Mouse (Mus musculus): ENCODE measurements around the gene Sh3bp1. TPM values are rescaled to one million over a fixed set of nuclear protein-coding genes. Genes with fewer than 3 reads are reported as not detected.

The Sh3bp1 gene
- total and polyA plus RNA-seq, 3 experiments, result 21.0 to 80.2 TPM; not detected in 1

DNA sequence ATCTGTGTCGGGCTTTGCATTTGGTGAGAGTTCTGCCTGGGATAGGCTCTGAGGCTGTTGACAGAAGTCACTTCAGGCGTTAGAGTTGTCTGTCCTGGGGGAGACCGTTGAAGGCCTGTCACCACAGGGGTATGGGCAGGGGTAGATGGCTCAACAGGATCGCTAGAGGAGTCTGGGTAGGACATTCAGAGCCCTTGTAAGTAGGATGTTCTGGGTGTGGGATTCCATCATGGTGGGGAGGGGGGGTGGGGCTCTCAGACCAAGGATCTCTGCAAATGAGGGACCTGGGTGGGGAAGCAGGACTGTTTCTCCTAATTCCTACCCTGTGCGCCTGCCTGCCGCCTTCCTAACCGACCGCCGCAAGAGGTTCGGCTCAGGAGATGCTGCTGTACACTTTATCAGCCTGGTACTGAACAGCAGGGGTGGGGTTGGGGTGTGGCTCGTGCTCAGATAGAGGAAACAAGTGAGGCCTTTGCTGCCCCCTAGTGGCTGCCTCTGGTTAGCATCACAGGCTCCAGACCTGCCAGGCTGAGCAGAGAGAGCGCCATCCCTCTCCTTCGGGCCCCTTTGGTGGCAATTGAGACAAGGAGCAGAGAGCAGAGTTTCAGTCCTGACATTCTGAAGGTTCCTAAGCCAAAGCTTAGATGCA, 47.9 kb upstream of the Sh3bp1 start:
- peaks cover 0 to 5% of the 10 kb centered on the region in 2 experiments; a peak in 2 of 4 replicates for H3K36me3 ChIP-seq (ENCODE audit: control insufficient read depth in 1 of 2, insufficient read depth in 2 of 2, low read length in 2 of 2)
- DNase-seq (ENCODE audit: low read depth, low spot score), result peak; percentile 94
- no peaks in the 10 kb centered on the region for H3K79me2 ChIP-seq (ENCODE audit: control insufficient read depth, insufficient read depth, low read length, poor library complexity)
- no peak overlapping the region for H3K4me3 ChIP-seq (ENCODE audit: control insufficient read depth in 1 of 2, insufficient read depth in 1 of 2, low read depth in 2 of 2, low read length in 2 of 2)
- no peaks in the 10 kb centered on the region for H3K9me3 ChIP-seq (replicated peaks; ENCODE audit: insufficient read depth, low read length)
- H3K9ac ChIP-seq (ENCODE audit: control insufficient read depth, low read depth, low read length, poor library complexity, severe bottlenecking), result peak overlapping the region; percentile 17
- peak overlapping the region; percentile 16; the same call in 1 of the 2 replicates for H3K27ac ChIP-seq (ENCODE audit: control insufficient read depth, low read depth, low read length)
- H3K4me1 ChIP-seq (ENCODE audit: control insufficient read depth in 1 of 2, insufficient read depth in 2 of 2, low read length in 2 of 2), result peaks cover 5 to 12% of the 10 kb centered on the region in 2 experiments
- TF ChIP-seq SIN3A (IDR thresholded peaks at IDR 0.05; ENCODE audit: low read length) (peak; percentile 63; the same call in 1 of the 2 replicates), CTCF (IDR thresholded peaks at IDR 0.05 in 2 of 3, conservative IDR thresholded peaks at IDR 0.05 in 1 of 3; ENCODE audit: control insufficient read depth in 1 of 3, insufficient read depth in 1 of 3, low read depth in 2 of 3, low read length in 3 of 3, poor library complexity in 1 of 3, severe bottlenecking in 1 of 3) (peak; percentile 72 to 76 (median 72)), ZC3H11A (IDR thresholded peaks at IDR 0.05; ENCODE audit: low read depth, low read length) (no peak), BHLHE40 (IDR thresholded peaks at IDR 0.05; ENCODE audit: borderline replicate concordance, low read depth, low read length) (peak; percentile 57; the same call in 1 of the 2 replicates), RCOR1 (IDR thresholded peaks at IDR 0.05; ENCODE audit: low read depth, low read length) (0 out of 2 replicates have a peak, but pooled peaks have one; percentile 46), MAZ (IDR thresholded peaks at IDR 0.05; ENCODE audit: low read depth, low read length) (no peak), SMC3 (IDR thresholded peaks at IDR 0.05; ENCODE audit: low read depth, low read length) (peak; percentile 52), EP300 (IDR thresholded peaks at IDR 0.05; ENCODE audit: low read depth in 1 of 2, low read length in 2 of 2) (peak in 1 of 2 experiments; percentile 56; a peak in 2 of 4 replicates), RAD21 (IDR thresholded peaks at IDR 0.05; ENCODE audit: low read depth, low read length) (peak; percentile 45), MEF2A (IDR thresholded peaks at IDR 0.05; ENCODE audit: extremely low read depth, insufficient replicate concordance, low read depth, low read length, poor library complexity, severe bottlenecking) (no peak), GATA1 (IDR thresholded peaks at IDR 0.05; ENCODE audit: low read depth, low read length) (peak; percentile 47), MYC (IDR thresholded peaks at IDR 0.05; ENCODE audit: low read depth, low read length) (0 out of 2 replicates have a peak, but pooled peaks have one; percentile 10)
- H3K27me3 ChIP-seq (ENCODE audit: control insufficient read depth in 1 of 2, insufficient read depth in 2 of 2, low read length in 2 of 2), result 0 out of 4 replicates have a peak, but pooled peaks cover 0 to 2% of the 10 kb centered on the region in 2 experiments

DNA sequence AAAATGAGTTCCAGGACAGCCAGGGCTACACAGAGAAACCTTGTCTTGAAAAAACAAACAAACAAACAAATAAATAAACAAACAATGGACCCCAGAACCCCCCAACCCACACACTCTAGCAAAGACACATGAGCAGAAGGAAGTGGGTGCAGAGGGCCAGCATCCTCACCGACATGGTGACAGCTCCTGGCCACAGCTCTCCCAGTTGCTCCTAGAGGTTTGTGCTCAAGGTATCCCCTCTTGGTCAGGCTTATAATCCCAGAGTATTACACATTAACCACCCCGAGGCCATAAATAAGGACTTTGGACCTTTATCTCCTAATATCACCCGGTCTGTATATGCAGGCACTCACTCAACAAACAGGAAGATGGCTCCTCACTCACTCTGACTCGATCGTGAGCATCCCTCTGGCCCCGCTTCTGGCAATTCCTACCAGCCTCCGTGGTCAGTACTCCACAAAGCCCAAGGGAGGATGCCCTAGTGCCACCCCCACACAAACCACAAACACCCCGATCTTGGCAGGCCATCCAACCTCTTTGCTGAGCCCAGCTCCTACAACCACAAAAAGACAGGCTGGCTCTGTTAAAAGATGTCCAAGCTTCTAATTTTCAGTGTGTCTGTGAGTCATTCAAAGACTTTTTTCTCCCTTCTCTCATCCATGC, 44.1 kb upstream of the Sh3bp1 start, which contains the start of gene Lgals2:
Lgals2 (minus strand) TSS at position 227 of the 663 bp plus-strand sequence.
- H3K9ac ChIP-seq (ENCODE audit: control insufficient read depth, low read depth, low read length, poor library complexity, severe bottlenecking), result no peak within 1 kb of the TSS
- H3K36me3 ChIP-seq (ENCODE audit: control insufficient read depth in 1 of 2, insufficient read depth in 2 of 2, low read length in 2 of 2), result peaks cover 0 to 5% of the 10 kb centered on the region in 2 experiments; a peak in 2 of 4 replicates
- H3K27ac ChIP-seq (ENCODE audit: control insufficient read depth, low read depth, low read length), result no peak within 1 kb of the TSS
- no peak within 1 kb of the TSS for H3K4me3 ChIP-seq (ENCODE audit: control insufficient read depth in 1 of 2, insufficient read depth in 1 of 2, low read depth in 2 of 2, low read length in 2 of 2)
- no peaks in the 10 kb centered on the region for H3K79me2 ChIP-seq (ENCODE audit: control insufficient read depth, insufficient read depth, low read length, poor library complexity)
- no peak for DNase-seq (ENCODE audit: low read depth, low spot score)
- H3K4me1 ChIP-seq (ENCODE audit: control insufficient read depth in 1 of 2, insufficient read depth in 2 of 2, low read length in 2 of 2), result peaks cover 5 to 11% of the 10 kb centered on the region in 2 experiments
- no peaks in the 10 kb centered on the region for H3K9me3 ChIP-seq (replicated peaks; ENCODE audit: insufficient read depth, low read length)
- TF ChIP-seq ELF1 (IDR thresholded peaks at IDR 0.05; ENCODE audit: low read depth, low read length), result no peak
- no peak for TF ChIP-seq SMC3 (IDR thresholded peaks at IDR 0.05; ENCODE audit: low read depth, low read length)
- TF ChIP-seq EP300 (IDR thresholded peaks at IDR 0.05; ENCODE audit: low read depth in 1 of 2, low read length in 2 of 2), result no peak
- no peak for TF ChIP-seq SIN3A (IDR thresholded peaks at IDR 0.05; ENCODE audit: low read length)
- no peak for TF ChIP-seq POLR2AphosphoS5 (IDR thresholded peaks at IDR 0.05; ENCODE audit: borderline replicate concordance, low read depth, low read length)
- no peak for TF ChIP-seq MAX (IDR thresholded peaks at IDR 0.05; ENCODE audit: low read length)
- TF ChIP-seq NELFE (IDR thresholded peaks at IDR 0.05; ENCODE audit: low read depth, low read length), result no peak
- TF ChIP-seq UBTF (IDR thresholded peaks at IDR 0.05; ENCODE audit: borderline replicate concordance, insufficient read depth, low read depth, low read length), result no peak
- no peak for TF ChIP-seq USF2 (IDR thresholded peaks at IDR 0.05; ENCODE audit: borderline replicate concordance in 1 of 2, insufficient read depth in 1 of 2, low read depth in 1 of 2, low read length in 2 of 2)
- H3K27me3 ChIP-seq (ENCODE audit: control insufficient read depth in 1 of 2, insufficient read depth in 2 of 2, low read length in 2 of 2), result 0 out of 4 replicates have a peak, but pooled peaks cover 0 to 2% of the 10 kb centered on the region in 2 experiments
